ENCODE assay signal across 8 mouse cellular contexts in genomic region chr17:8165977-8166376, GRCm38 (mm10). TPM values are rescaled to one million over a fixed set of nuclear protein-coding genes. Genes with fewer than 3 reads are reported as not detected.
DNase-seq lines count a peak whose midpoint lies in the region; ATAC-seq lines count a peak whose summit lies in the region.
"Not testable (repeated sequence)": the region's sequence is repeated elsewhere in the genome, so short reads cannot be mapped to it uniquely, and the experiment has no call there.
"Had no signal": no experiment of that assay in that cellular context is flagged by ENCODE, and none has a peak within 500 bp of the region (broad histone marks: within the 10 kb centered on the region; RNA-seq: fewer than 3 reads in every experiment).

No protein-coding gene starts in this region.

- not testable (repeated sequence) for ATAC-seq in embryonic facial prominence, embryonic 15.5 days (ENCODE audit: insufficient number of reproducible peaks, low FRiP score, low TSS enrichment, low read depth); heart, embryonic 12.5 days (ENCODE audit: insufficient number of reproducible peaks, low FRiP score); intestine, embryonic 14.5 days (replicated peaks; ENCODE audit: low FRiP score, low TSS enrichment, low read depth); limb, embryonic 11.5 days (ENCODE audit: insufficient number of reproducible peaks, low FRiP score, low TSS enrichment, low read depth); lung, embryonic 16.5 days (ENCODE audit: low read depth); neural tube, embryonic 12.5 days (ENCODE audit: low FRiP score, low read depth)

- not testable (repeated sequence) for H3K27me3 ChIP-seq in embryonic facial prominence, embryonic 15.5 days; heart, embryonic 12.5 days (replicated peaks); intestine, embryonic 14.5 days (replicated peaks; ENCODE audit: control insufficient read depth, insufficient read depth, low read length); limb, embryonic 11.5 days (ENCODE audit: control insufficient read depth, insufficient read depth, low read length); lung, embryonic 16.5 days (ENCODE audit: control insufficient read depth, insufficient read depth, low read depth, low read length); neural tube, embryonic 12.5 days (replicated peaks)

- not testable (repeated sequence) for H3K9ac ChIP-seq in embryonic facial prominence, embryonic 15.5 days; limb, embryonic 11.5 days (ENCODE audit: low read length); neural tube, embryonic 12.5 days
- H3K9ac ChIP-seq in heart, embryonic 12.5 days, result peak overlapping the region; percentile 77
- peak overlapping the region; percentile 48 for H3K9ac ChIP-seq in intestine, embryonic 14.5 days (ENCODE audit: low read length)
- H3K9ac ChIP-seq in lung, embryonic 16.5 days (ENCODE audit: low read length), result peak overlapping the region; percentile 65

- not testable (repeated sequence) for H3K27ac ChIP-seq in embryonic facial prominence, embryonic 15.5 days (replicated peaks); heart, embryonic 12.5 days (ENCODE audit: poor library complexity, severe bottlenecking); intestine, embryonic 14.5 days (ENCODE audit: low read depth); limb, embryonic 11.5 days (replicated peaks; ENCODE audit: low read depth, low read length); lung, embryonic 16.5 days (ENCODE audit: low read length); neural tube, embryonic 12.5 days

- peak overlapping the region; percentile 37 for H3K4me2 ChIP-seq in embryonic facial prominence, embryonic 15.5 days (replicated peaks)
- peak overlapping the region; percentile 60 for H3K4me2 ChIP-seq in heart, embryonic 12.5 days
- H3K4me2 ChIP-seq in intestine, embryonic 14.5 days (ENCODE audit: low read length), result peak overlapping the region; percentile 41
- peak overlapping the region; percentile 27; the same call in 1 of the 2 replicates for H3K4me2 ChIP-seq in limb, embryonic 11.5 days (ENCODE audit: low read depth, severe bottlenecking)
- H3K4me2 ChIP-seq in lung, embryonic 16.5 days (ENCODE audit: low read depth, low read length), result peak overlapping the region; percentile 43
- H3K4me2 ChIP-seq in neural tube, embryonic 12.5 days (replicated peaks), result peak overlapping the region; percentile 49

- not testable (repeated sequence) for H3K9me3 ChIP-seq in embryonic facial prominence, embryonic 15.5 days (replicated peaks); heart, embryonic 12.5 days (replicated peaks); intestine, embryonic 14.5 days (ENCODE audit: control insufficient read depth, low read length); limb, embryonic 11.5 days (ENCODE audit: control insufficient read depth, low read length); lung, embryonic 16.5 days (ENCODE audit: control insufficient read depth, low read length); neural tube, embryonic 12.5 days

- H3K36me3 ChIP-seq in embryonic facial prominence, embryonic 15.5 days, result peaks cover 11% of the 10 kb centered on the region
- peaks cover 16% of the 10 kb centered on the region for H3K36me3 ChIP-seq in heart, embryonic 12.5 days
- H3K36me3 ChIP-seq in intestine, embryonic 14.5 days (ENCODE audit: control insufficient read depth, insufficient read depth, low read length), result peaks cover 24% of the 10 kb centered on the region
- H3K36me3 ChIP-seq in limb, embryonic 11.5 days (ENCODE audit: control insufficient read depth, insufficient read depth, low read length), result not testable (repeated sequence)
- H3K36me3 ChIP-seq in lung, embryonic 16.5 days (ENCODE audit: control insufficient read depth, insufficient read depth, low read length), result peaks cover 14% of the 10 kb centered on the region
- H3K36me3 ChIP-seq in neural tube, embryonic 12.5 days, result peaks cover 14% of the 10 kb centered on the region

- H3K4me1 ChIP-seq in embryonic facial prominence, embryonic 15.5 days; heart, embryonic 12.5 days (replicated peaks); intestine, embryonic 14.5 days (replicated peaks; ENCODE audit: control insufficient read depth, insufficient read depth, low read length); limb, embryonic 11.5 days (ENCODE audit: control insufficient read depth, insufficient read depth, low read length); lung, embryonic 16.5 days (replicated peaks; ENCODE audit: control insufficient read depth, insufficient read depth, low read length); neural tube, embryonic 12.5 days: not testable (repeated sequence)

- 0% methylated on average over 11 of the region's 11 CpGs for WGBS in embryonic facial prominence, embryonic 15.5 days
- 0% methylated on average over 11 of the region's 11 CpGs for WGBS in heart, embryonic 12.5 days
- WGBS in intestine, embryonic 14.5 days, result under 1% methylated on average over 10 of the region's 11 CpGs
- 0% methylated on average over 11 of the region's 11 CpGs for WGBS in limb, embryonic 11.5 days
- WGBS in lung, embryonic 16.5 days, result 0% methylated on average over 11 of the region's 11 CpGs
- 2% methylated on average over 11 of the region's 11 CpGs for WGBS in neural tube, embryonic 12.5 days

- DNase-seq in MEL-GATA-1-ER (ENCODE audit: extremely low read depth, low read depth), result peak; percentile 2
- not testable (repeated sequence) for DNase-seq in intestine, embryonic 14.5 days (ENCODE audit: low spot score); limb, embryonic 11.5 days (ENCODE audit: low spot score)

- peak overlapping the region; percentile 54 for H3K4me3 ChIP-seq in embryonic facial prominence, embryonic 15.5 days (replicated peaks)
- H3K4me3 ChIP-seq in heart, embryonic 12.5 days, result peak overlapping the region; percentile 69
- peak overlapping the region; percentile 43 for H3K4me3 ChIP-seq in intestine, embryonic 14.5 days (ENCODE audit: low read depth, low read length)
- peak overlapping the region; percentile 35 for H3K4me3 ChIP-seq in limb, embryonic 11.5 days (ENCODE audit: low read depth, low read length)
- peak overlapping the region; percentile 56 for H3K4me3 ChIP-seq in lung, embryonic 16.5 days (ENCODE audit: low read length)
- peak overlapping the region; percentile 55 for H3K4me3 ChIP-seq in neural tube, embryonic 12.5 days

RNA-seq across cellular contexts. Expression of gene Fgfr1op, which starts 0.7 kb away (rescaled TPM):
- 29.7 and 34.6 TPM in 2 replicates for polyA plus RNA-seq in embryonic facial prominence, embryonic 15.5 days (2015; fragmentation: Nextera tagmentation; extraction: Ambion mirVana)
- 23.1 and 23.8 TPM in 2 replicates for polyA plus RNA-seq in heart, embryonic 12.5 days (2016; fragmentation: Nextera tagmentation; extraction: Ambion mirVana)
- polyA plus RNA-seq in intestine, embryonic 14.5 days (2014; fragmentation: Nextera tagmentation; extraction: Ambion mirVana), result 36.0 and 44.4 TPM in 2 replicates
- 59.2 and 64.0 TPM in 2 replicates for polyA plus RNA-seq in limb, embryonic 11.5 days (2014; fragmentation: Nextera tagmentation; extraction: Ambion mirVana)
- 38.4 and 39.5 TPM in 2 replicates for polyA plus RNA-seq in lung, embryonic 16.5 days (2015; fragmentation: Nextera tagmentation; extraction: Ambion mirVana)
- 34.5 and 37.2 TPM in 2 replicates for polyA plus RNA-seq in neural tube, embryonic 12.5 days (2016; fragmentation: Nextera tagmentation; extraction: Ambion mirVana)

RNA-seq across cellular contexts. Expression of gene Rnaset2a, which starts 18.1 kb away (rescaled TPM):
- polyA plus RNA-seq in embryonic facial prominence, embryonic 15.5 days (2015; fragmentation: Nextera tagmentation; extraction: Ambion mirVana), result 28.2 and 30.5 TPM in 2 replicates
- 35.3 and 36.2 TPM in 2 replicates for polyA plus RNA-seq in heart, embryonic 12.5 days (2016; fragmentation: Nextera tagmentation; extraction: Ambion mirVana)
- 28.3 and 35.2 TPM in 2 replicates for polyA plus RNA-seq in intestine, embryonic 14.5 days (2014; fragmentation: Nextera tagmentation; extraction: Ambion mirVana)
- polyA plus RNA-seq in limb, embryonic 11.5 days (2014; fragmentation: Nextera tagmentation; extraction: Ambion mirVana), result 20.4 and 21.2 TPM in 2 replicates
- 40.1 TPM in 2 replicates for polyA plus RNA-seq in lung, embryonic 16.5 days (2015; fragmentation: Nextera tagmentation; extraction: Ambion mirVana)
- polyA plus RNA-seq in neural tube, embryonic 12.5 days (2016; fragmentation: Nextera tagmentation; extraction: Ambion mirVana), result 14.8 and 15.6 TPM in 2 replicates

RNA-seq across cellular contexts. Expression of gene Gm49673, which starts 18.4 kb away (rescaled TPM):
- polyA plus RNA-seq in embryonic facial prominence, embryonic 15.5 days (2015; fragmentation: Nextera tagmentation; extraction: Ambion mirVana), result 0.27 TPM in 1 of 2 replicates, not detected in the other
- not detected in 2 replicates for polyA plus RNA-seq in heart, embryonic 12.5 days (2016; fragmentation: Nextera tagmentation; extraction: Ambion mirVana)
- 0.28 TPM in 1 of 2 replicates, not detected in the other for polyA plus RNA-seq in intestine, embryonic 14.5 days (2014; fragmentation: Nextera tagmentation; extraction: Ambion mirVana)
- 0.35 TPM in 1 of 2 replicates, not detected in the other for polyA plus RNA-seq in limb, embryonic 11.5 days (2014; fragmentation: Nextera tagmentation; extraction: Ambion mirVana)
- polyA plus RNA-seq in lung, embryonic 16.5 days (2015; fragmentation: Nextera tagmentation; extraction: Ambion mirVana), result 0.24 TPM in 1 of 2 replicates, not detected in the other
- polyA plus RNA-seq in neural tube, embryonic 12.5 days (2016; fragmentation: Nextera tagmentation; extraction: Ambion mirVana), result 0.30 TPM in 1 of 2 replicates, not detected in the other
- polyA plus RNA-seq: large intestine, adult 2 months had no signal
